Mouse (Mus musculus): ENCODE results near the gene Gm5294.

The Gm5294 gene

DNA sequence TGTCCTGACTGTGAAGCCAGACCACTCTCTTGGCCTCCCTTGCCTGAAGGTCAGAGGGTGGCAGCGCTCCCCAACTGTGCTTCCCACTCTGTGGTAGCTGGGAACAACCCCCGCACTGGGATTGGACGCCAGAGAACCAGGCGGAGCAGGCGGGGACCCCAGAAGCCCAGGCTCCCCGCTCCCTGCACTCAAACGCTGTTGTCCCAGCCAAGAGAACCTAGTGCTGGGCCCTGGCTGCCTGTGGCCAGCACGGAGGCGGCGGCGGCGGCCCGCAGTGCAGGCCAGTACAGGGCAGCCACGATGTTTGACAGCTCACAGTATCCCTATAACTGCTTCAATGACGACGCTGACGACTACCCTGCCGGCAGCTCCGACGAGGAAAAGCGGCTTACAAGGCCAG is at the start of gene Gm5294:
Gm5294 (plus strand) TSS at position 301 of the 400 bp plus-strand sequence.
- DNase-seq (ENCODE audit: low read depth, low spot score): no peak

DNA sequence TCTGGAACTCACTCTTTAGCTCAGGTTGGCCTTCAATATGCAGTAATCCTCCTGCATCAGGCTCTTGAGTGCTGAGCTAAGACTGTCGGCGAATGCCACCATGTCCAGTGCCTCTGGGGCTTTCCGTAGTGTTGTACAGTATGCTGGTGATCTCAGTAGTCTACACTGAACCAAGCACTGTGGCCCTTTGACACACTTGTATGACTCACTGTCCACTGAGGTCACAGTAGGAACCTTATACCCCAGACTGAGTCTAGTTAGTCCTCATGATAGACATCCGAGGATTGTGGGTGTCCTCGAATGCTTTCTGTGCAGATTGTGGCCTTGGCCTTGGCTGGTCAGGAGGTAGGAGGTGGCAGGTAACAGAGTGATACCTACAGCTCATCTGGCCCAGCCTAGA is 44.8 kb upstream of the Gm5294 start:
- no peak for DNase-seq (ENCODE audit: low read depth, low spot score)

DNA sequence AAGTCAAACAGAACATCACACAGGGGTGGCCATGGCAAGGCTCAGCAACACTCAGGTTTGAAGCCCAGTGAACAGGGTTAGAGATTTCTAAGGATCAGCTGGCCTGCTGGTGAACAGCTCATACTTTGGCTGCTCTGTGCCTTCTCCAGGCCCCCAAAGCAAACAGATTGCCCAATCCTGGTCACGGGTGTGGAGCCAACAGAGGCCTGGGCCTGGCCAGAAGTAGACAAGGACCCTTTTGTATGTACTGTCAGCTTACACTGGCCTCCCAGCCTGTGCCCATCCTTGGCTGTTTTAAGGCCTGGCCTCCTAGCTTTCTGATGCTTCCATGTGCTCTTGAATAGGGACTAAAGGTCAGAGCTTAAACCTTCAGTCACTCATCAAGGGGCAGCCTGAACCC is 43.5 kb upstream of the Gm5294 start:
- DNase-seq (ENCODE audit: low read depth, low spot score): no peak

DNA sequence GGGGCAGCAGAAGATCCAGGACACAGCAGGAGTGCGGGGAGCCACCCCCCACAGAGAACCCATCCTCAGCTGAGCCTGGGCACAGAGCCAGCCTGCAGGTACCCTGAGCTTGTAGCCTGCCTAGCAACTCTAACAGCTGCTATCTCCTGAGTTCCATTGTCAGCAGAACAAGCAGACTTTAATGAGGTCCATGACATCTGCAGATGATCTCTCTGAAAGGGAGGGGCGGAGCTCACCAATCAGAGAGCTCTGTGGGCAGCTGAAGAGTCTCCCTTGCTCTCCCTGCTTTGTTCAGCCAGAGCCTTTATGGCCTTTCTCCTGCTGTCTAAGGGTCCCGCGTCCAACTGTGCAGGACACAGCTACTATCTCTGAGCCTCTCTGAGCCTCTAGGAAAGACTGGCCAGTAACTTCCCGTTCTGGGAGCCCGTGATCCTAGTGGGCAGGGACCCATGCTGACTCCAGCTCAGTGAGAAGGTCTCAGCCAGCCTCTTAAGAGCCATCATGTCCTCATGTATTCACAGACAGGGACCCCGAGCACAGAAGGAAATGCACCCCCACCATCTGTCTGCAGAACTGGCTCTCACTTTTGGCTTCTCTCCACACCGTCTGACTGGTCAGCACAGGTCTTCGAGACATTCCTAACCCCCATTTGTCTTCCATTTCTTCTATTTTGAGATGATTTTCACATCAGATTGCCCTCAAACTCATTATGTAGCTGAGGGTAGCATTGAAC is 41.0 kb upstream of the Gm5294 start:
- DNase-seq (ENCODE audit: low read depth, low spot score): peak; percentile 68

DNA sequence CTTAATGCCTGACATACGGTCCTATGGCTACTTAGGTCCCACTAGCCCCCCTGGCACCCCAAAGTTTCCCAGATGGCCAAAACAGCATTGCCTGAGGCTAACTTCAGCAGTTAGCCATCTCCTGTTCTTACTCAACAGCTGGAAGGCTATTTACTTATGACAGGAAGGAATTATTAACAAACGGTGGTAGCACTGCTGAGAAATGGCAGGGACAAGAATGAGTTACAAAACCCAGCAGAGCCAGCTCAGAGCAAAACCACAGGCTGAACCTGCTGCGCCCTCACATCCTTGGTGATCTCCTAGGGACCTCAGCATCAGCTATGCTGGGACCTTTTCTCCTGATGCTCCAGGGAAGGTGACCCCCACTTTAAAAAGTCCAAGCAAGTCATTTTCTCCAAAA is 40.2 kb upstream of the Gm5294 start:
- DNase-seq (ENCODE audit: low read depth, low spot score): no peak

DNA sequence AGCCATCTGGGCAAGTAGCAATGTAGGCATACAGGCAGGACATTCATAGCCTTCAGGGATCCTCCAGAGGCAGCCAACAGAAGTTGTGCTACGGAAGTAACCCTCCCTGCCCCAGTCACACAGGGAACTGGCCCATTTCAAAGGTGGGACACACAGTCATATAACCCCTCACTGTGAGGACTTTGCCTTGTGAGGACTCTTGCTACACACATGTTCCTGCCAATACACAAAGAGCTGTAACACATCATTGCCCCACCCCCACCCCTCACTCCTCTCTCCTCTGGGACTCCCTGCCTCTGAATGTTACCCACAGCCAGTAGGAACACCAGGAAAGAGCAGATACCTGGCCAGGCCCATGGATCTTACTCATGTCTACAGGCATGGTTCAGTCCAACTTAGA is 37.2 kb upstream of the Gm5294 start:
- no peak for DNase-seq (ENCODE audit: low read depth, low spot score)

DNA sequence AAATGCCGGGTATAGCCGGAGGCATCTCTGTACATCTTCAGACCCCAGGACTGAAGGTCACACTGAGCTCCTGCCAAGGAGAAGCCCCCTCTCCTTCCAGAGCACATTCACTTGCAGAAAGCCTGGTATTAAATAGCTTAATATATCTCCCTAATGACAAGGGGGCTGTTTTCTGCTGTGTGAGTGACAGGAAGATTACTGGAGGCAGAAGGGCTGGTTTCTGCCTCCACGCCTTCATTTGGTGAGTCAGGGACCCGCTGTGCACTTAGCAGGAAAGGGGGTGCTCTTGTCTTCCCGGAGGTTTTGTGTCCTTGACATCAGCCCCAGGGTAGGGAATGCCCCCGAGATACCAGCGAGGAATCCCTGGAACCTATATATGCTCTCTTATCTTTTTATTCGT is 36.7 kb upstream of the Gm5294 start:
- no peak for DNase-seq (ENCODE audit: low read depth, low spot score)

DNA sequence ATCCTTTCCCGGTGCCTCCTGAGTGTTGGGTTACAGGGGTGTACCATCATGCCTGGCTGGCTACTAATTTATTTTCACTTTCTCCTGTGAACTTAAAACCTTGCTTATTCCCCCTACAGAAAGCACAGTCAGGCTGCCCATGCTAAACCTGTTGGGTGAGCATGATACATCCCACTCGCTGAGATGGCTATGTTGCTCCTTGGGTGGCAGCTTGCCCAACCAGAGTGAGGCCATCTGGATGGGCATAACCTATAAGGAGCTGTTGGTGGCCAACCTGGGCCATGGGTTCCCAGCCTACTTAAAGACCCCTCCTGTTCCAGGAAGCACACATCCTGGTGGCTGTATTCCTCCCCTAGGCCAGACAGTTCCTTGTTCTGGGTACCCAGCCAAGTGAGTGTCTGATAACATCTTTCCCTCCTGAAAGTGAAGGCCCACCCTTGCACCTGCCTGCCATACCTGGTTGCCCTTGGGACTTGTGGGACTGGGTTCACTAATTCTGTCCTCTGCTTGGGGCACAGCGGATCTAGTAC is 33.8 kb upstream of the Gm5294 start:
- no peak for DNase-seq (ENCODE audit: low read depth, low spot score)

DNA sequence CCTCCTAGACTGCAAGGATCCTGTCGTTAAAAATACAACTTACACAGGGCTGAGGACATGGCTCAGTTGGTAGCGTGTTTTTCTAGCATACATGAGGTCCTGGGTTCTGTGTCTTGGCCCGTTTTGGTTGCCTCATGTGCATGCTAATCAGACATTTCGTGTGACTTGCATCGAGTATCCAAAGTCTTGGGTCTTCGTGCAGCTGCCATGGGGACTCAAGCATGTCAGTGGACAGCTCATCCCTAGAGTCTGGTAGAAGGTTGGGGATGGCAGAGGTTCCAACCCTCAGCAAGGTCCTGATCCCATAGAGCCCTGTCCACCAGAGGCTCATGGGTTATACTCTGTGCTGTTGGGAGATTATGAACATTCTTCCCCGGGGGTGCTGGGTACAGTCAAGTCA is 32.2 kb upstream of the Gm5294 start:
- DNase-seq (ENCODE audit: low read depth, low spot score): no peak

DNA sequence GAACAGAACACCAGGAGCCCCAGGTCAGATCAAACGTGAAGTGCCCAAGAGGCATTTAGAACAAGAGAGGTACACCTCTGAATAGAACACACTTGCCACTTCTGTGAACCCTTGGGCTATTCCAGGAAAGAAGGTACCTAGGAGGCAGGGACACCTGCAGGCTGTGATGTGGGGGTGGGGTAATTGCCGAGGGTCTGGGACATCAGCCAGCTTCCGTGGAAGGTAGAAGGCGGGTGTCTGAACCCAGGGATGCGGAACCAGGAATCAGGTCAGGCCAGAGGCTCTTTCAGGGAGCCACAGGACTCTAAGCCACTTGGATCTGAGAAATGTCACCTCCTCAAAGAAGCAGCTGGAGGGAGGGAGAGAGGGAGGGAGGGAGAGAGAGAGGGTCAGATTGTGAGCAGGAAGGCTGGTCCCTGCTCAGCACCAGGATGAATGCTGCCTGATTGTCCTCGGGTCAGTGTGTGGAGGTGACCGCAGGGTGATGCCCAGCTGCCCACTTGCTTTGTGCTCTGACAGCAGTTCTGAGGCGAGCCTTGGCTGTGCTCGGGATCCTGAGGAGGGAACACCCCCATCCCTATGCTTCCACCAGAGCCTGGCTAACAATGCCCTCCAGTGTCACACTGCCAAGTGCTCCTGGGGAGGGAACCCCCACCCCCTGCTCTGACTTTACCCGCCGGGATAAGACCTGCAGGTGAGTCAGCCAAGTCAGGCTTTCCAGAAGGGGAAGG is 31.2 kb upstream of the Gm5294 start:
- DNase-seq (ENCODE audit: low read depth, low spot score): no peak

DNA sequence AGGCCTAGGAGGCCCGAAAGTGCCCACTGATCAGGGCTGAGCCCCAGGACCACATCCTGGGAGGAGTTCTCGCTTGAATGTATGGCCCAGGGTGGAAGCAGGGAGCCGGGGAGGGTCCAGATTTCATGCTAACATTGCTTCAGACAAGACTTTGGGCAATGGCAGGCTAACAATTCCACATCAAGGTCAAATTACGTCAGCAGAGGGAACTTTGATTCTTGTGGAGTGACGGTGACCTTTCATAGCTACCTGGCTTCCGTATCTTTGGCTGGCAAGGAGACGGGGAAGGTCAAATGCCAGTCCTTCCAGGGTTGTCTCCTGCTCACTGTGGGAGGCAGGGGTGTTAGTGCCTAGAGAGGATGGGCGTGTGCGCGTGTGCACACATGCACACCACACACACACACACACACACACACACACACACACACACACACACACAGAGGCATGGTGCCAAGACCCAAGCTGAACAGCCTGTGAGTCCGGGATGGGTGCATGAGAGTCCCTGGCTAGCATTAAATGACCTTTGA is 28.9 kb upstream of the Gm5294 start:
- DNase-seq (ENCODE audit: low read depth, low spot score): no peak

DNA sequence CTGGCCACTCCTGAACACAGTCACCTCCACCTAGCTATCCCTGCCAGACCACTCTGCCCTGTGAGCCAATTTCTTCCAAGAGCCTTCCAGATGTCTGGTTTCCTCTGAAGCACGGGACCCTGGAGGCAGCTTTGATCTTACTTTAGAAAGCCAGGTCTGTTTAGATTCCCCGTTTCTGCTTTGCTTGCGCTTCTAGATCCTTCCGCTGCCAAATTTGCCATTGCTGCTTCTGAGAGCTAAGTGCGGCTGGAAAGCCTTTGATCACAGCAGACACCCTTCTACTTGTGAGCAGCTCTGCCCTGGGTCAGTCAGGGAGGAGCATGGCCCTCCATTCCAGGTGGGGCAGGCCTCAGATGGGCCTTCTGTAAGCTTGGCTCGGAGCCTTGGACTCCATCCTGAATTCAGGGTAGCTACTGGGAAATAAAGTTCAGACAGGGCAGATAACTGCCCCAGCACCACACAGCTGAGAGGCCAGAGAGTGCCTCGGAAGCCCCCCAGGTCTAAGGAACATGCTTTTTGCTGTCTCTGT is 18.2 kb upstream of the Gm5294 start:
- no peak for DNase-seq (ENCODE audit: low read depth, low spot score)

DNA sequence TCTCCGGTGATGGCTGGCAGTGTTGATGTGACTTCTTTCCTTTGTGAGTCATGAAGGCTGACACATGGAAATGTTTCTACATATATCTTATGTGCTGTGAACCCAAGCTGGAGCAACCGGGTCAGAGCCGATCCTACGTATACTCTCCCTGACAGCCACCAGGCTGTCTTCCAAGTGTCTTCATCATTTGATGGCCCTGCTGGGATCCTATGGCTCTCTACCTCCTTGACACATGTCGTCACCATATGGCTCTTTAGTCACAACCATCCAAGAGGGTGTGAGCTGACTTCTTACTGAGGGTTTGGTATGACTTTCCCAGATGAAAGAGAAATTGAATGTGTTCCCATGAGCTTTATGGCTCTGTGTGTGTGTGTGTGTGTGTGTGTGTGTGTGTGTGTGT is 15.6 kb upstream of the Gm5294 start:
- no peak for DNase-seq (ENCODE audit: low read depth, low spot score)

DNA sequence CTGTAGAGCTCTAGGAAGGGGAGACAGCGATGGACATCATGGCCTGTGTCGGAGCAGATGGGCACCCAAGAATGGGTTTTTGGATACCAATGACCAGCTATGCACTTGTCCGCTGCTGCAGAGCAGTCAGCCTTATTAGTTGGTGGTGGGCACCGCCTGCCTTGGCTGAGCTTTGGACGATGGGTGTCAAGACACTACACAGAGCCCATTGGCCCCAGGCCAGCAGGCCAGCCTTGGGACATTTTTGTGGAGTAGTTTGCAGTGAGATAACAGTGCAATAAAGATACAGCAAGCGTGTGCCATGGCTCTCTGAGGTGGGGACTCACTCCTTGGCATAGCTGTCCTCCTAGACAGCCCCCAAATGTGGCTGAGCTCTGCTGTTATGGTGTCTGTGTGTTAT is 10.1 kb upstream of the Gm5294 start:
- no peak for DNase-seq (ENCODE audit: low read depth, low spot score)

DNA sequence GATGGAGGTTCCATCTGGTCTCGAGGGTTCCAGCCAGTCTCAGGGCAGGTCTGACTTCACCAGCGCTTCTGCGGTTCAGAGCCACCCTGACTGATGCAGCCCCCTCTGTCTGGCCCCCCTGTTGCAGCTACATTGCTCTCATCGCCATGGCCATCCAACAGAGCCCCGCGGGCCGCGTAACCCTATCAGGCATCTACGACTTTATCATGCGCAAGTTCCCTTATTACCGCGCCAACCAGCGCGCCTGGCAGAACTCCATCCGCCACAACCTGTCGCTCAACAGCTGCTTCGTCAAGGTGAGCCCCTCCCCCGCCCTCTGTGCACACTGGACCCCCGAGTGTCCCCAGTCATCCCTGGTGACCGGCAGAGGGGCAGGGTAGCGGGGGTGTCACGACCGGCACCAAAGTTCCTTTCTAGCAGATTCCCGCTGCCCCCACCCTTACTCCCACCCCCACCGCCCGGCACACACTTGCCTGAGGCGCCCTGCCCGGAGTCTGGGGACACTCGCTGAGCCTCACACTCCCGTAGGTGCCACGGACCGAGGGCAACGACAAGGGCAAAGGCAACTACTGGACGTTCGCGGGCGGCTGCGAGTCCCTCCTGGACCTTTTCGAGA is 945 bp downstream of the Gm5294 start:
- no peak for DNase-seq (ENCODE audit: low read depth, low spot score)

DNA sequence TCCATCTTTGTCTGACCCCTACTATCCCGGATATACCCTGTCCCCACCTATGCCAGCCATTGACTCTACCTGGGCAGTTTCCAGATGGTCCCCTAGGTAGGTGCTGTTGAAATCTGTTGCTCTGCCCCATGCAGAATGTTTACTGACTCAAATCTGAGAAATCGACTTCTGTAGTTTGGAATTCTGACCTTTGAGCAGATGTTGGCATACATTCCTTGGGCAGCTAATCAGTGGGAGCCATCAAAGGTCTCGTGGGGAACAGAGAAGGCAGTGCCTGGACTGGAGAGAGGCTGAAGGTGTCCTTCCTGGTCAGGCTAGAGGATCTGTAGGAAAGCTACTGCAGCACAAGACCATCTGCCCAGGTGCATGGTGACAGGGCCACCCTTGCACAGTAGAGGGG is 5.2 kb downstream of the Gm5294 start:
- no peak for DNase-seq (ENCODE audit: low read depth, low spot score)

DNA sequence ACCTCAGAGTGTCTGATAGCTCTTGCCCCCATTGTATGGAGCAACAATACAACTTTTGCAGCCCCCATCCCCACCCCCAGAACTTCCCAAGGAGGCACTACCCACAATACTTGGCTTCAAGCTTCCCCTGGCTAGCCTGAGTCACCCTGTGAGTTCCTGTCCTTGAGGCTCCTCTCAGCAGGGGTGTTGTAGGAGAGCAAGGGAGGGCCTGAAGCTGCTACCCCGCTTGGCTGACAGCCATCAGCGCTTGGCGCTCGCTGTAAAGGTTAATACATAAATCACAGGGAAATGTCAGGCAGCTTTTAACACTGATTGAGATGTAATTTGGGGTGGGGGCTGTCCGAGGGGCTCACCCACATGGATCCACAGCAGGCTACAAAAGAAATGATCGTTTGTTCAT is 13.5 kb downstream of the Gm5294 start:
- DNase-seq (ENCODE audit: low read depth, low spot score): no peak

DNA sequence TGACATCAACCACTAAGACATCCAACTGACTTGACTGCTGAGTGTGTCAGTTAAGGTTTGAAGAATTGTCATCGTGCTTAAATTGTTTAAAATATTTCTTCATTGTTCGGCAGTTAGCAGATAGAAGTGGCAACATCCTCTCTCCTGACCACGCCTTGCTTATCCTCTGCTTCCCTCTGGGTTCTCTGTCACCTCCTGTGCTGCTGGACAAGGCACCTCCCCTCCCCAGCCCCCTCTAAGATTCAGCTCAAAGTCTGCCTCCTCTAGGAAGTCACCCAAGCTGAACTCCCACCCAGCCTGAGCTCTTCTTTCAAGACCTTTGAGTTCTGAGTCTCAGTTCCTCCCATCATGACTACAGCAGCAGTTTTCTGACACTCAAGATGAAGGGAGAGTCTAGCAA is 15.0 kb downstream of the Gm5294 start:
- no peak for DNase-seq (ENCODE audit: low read depth, low spot score)

DNA sequence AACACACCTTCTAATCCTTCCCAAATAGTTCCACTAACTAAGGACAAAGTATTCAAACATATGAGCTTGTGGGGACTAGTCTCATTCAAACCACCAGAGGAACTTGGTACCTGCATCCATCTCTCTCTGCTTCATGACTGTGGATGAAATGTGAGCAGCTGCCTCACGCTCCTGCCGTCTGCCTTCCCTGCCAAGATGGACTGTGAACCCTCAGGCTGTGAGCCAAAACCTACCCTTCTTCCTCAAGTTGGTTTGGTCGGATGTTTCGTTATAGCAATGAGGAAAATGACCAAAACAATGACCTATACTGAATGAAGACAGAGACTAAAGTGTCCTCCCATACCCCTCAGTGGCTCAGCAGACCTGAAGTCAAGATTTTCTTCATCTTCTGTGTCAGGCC is 21.1 kb downstream of the Gm5294 start:
- DNase-seq (ENCODE audit: low read depth, low spot score): no peak

DNA sequence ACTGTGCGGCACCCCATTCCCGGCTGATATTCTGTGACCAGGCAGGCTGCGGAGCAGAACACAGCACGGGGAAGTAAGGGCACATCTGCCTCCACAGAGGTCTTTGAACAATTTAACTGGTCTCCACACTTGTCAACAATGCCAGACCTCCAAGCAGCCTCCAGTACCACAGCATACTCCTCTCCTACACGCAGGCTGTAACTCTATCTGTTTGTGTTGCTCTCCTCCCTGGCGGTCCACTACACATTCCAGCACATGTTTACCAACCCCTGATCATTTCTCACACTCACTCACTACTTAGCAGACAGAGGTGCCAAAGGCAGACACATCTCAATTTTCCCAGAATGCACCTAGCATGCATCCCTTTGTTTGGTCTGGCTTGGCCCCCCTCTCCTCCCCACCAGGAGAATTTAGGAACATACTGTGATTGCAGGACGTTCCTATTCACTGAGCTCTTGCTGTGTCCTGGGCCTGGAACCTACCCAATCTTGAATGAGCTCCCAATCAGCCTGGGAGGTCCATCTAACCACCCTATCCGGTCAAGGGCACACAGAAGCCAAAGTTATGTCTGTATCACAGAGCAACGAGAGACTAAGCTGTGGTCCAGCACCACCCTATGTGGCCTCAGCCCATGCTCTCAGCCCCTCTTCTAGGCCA is 23.4 kb downstream of the Gm5294 start:
- no peak for DNase-seq (ENCODE audit: low read depth, low spot score)

DNA sequence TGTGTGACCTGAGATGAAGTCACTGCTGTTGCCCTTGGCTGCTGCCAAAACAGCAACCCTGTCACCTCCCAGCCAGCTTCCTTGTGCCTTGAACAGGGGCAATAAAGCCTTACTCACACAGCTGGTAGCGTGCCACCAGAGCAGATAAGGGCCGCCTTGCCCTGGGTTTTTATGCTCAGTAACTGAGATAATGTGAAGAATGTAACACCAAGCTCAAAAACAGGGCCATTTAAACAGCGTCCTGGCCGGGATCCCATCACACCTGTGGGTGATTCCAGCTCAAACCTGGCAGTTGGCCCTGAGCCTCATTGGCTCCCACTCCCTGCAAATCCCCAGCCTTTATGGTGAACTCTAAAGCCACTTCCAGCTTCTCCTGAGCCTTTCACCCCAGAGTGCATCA is 26.6 kb downstream of the Gm5294 start:
- no peak for DNase-seq (ENCODE audit: low read depth, low spot score)

DNA sequence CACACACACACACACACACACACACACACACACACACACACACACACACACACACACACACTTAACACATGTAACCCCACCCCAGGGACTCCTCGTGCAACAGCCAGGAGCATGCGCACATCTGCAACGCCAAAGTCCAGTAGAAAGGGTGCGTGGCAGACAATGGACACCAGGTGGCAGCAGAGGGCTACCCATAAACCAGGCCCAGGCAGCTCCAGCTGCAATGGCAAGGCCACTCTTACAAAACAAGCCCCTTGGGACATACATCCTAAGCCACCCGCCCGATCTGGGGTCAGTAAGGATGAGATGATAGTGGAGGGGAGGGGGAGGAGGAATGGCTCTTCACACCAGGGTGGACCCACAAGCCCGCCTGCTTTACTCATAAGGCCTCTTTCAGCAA is 28.2 kb downstream of the Gm5294 start:
- DNase-seq (ENCODE audit: low read depth, low spot score): peak; percentile 93
